Mouse (Mus musculus) small intestine, adult 2 months (tissue): ENCODE results near the gene Psme2. TPM values are rescaled to one million over a fixed set of nuclear protein-coding genes. Genes with fewer than 3 reads are reported as not detected.

Experiments used
- H3K27ac ChIP-seq: fragments of 200-500 bp; 2 replicates; pipeline ENCODE4 v1.5.1; 2012; ENCODE audit warnings: low read depth, low read length, control low read depth, inconsistent platforms; ENCODE audit not compliant: insufficient read depth
- H3K27me3 ChIP-seq: fragments of 200-500 bp; 2 replicates; pipeline ENCODE4 v1.6.1; 2012; ENCODE audit warnings: mild to moderate bottlenecking, moderate library complexity, low read length, inconsistent platforms; ENCODE audit not compliant: control insufficient read depth, insufficient read depth
- H3K36me3 ChIP-seq: fragments of 200-500 bp; 2 replicates; pipeline ENCODE4 v1.6.1; 2012; ENCODE audit warnings: mild to moderate bottlenecking, low read length, control low read depth, inconsistent platforms; ENCODE audit not compliant: control insufficient read depth, insufficient read depth
- H3K4me1 ChIP-seq: fragments of 200-500 bp; 2 replicates; pipeline ENCODE4 v1.6.1; 2012; ENCODE audit warnings: low read length, inconsistent platforms, mixed read lengths; ENCODE audit not compliant: control insufficient read depth, insufficient read depth, insufficient read length
- H3K4me3 ChIP-seq: fragments of 200-500 bp; 2 replicates; pipeline ENCODE4 v1.5.1; 2012; ENCODE audit warnings: low read depth, mild to moderate bottlenecking, control low read depth, inconsistent platforms, low read length, moderate library complexity
- CTCF ChIP-seq: fragments of 200-500 bp; IDR thresholded peaks from 2 replicates; pipeline ENCODE4 v1.5.1; 2012; ENCODE audit warnings: low read depth, mild to moderate bottlenecking, control low read depth, inconsistent platforms, low read length, moderate library complexity, mixed read lengths; ENCODE audit not compliant: insufficient replicate concordance, insufficient read length; ENCODE audit errors: extremely low read depth
- POLR2A ChIP-seq: fragments of 200-500 bp; IDR thresholded peaks from 2 replicates; pipeline ENCODE4 v1.6.1; 2012; ENCODE audit warnings: low read depth, mild to moderate bottlenecking, control low read depth, inconsistent platforms, low read length, moderate library complexity
- WGBS: fragments of 180-500 bp; shearing (Covaris S2); methylation state at CpG from one replicate; pipeline ENCODE4 v1.1.7; 2018; 5-methylcytosine and 5-hydroxymethylcytosine counted together
- polyA plus RNA-seq: library from polyadenylated mRNA; depleted of rRNA; stranded (reverse); fragments of >200 nt; gene quantifications from 2 replicates; pipeline ENCODE4 v1.2.3, GENCODE M21; 2012

Psme2 gene
- polyA plus RNA-seq, 1 experiment, result 142 TPM

GRCm38 (mm10) chr14:55565748-55566147, 25.2 kb downstream of the Psme2 start:
- Histone ChIP-seq H3K4me3 (no peak overlapping the region), H3K27me3 (no peaks in the 10 kb centered on the region), H3K36me3 (peaks cover 69% of the 10 kb centered on the region), H3K27ac (no peak overlapping the region), H3K4me1 (peaks cover 3% of the 10 kb centered on the region; the same call in 1 of the 2 replicates)
- no peak for TF ChIP-seq CTCF
- no peak for TF ChIP-seq POLR2A
- 68% methylated on average over 3 of the region's 3 CpGs for WGBS

DNA sequence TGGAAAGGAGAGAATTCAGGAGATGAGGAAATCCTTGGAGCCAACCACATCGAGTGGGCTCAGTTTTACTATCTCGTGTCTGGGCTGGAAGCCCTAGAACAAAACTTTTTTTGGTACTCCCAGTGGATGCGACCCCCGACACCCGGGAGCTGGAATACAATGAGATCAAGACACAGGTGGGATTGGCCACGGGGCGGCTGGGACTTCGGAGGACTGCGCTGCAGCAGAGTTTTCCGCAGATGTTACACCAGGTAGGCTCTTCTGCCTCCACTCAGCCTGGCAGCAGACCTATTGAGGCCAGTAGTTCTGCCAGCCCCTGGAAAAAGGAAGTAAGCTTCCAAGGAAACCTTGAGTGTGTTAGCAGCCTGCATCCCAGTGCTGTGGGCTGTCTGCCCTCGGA, 27.7 kb downstream of the Psme2 start:
- Histone ChIP-seq H3K27me3 (no peaks in the 10 kb centered on the region), H3K36me3 (peaks cover 54% of the 10 kb centered on the region), H3K4me3 (no peak overlapping the region), H3K27ac (no peak overlapping the region), H3K4me1 (peaks cover 3% of the 10 kb centered on the region; the same call in 1 of the 2 replicates)
- WGBS, result 93% methylated on average over 11 of the region's 11 CpGs
- TF ChIP-seq CTCF (no peak), POLR2A (no peak)

- no peak overlapping the region for H3K4me3 ChIP-seq
- TF ChIP-seq POLR2A, result no peak
- no peak for TF ChIP-seq CTCF
- H3K4me1 ChIP-seq, result peaks cover 6% of the 10 kb centered on the region; the same call in 1 of the 2 replicates
- H3K36me3 ChIP-seq, result peaks cover 43% of the 10 kb centered on the region
- no peaks in the 10 kb centered on the region for H3K27me3 ChIP-seq
- no peak overlapping the region for H3K27ac ChIP-seq
- 91% methylated on average over 10 of the region's 10 CpGs for WGBS
Measured at GRCm38 (mm10) chr14:55561860-55562259, 29.1 kb downstream of the Psme2 start.

DNA sequence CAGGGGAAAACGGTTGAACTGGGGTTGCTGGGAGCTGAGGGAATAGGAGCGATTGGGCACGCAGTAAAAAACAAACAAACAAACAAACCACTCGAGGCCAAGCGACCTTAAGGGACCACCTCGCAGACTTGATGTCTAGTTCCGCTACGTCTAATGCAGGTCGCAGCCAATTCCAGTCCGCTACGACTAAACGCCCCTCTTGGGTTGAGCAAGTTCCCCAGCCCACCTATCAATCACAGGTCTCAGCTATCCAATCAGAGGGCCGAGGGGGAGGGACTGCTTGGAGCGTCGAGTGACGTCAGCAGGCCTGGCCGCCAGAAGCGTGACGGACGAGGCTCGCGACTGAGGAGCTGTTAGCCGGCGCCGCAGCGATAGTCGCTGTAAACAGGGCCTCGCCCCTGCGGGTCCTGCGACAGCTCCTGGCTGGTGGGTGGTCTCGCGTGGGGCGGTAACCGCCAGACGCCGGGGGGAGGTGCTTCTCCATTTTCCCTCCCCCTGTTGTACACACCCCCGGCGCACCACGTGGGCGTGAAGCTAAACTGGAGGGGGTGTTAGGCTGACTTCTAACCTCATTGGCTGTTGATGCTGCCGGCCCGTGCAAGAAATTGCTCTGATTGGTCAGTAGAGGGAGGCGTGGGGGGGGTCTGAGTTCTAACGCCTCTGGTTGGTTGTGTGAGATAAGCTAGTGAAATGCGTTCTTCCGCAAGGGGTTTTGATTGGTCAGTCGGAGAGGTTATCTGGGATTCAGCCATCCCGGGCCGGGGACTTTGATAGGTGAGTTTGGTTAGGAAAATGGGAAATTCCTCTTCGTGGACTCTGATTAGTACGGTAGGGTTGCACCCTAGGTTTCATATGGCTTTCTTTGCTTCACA, 30.5 kb downstream of the Psme2 start, which contains the start of gene A730061H03Rik:
A730061H03Rik (minus strand) TSS at position 205 of the 872 bp plus-strand sequence.
- no peak for TF ChIP-seq CTCF
- TF ChIP-seq POLR2A, result no peak; the same call in 1 of the 2 replicates
- Histone ChIP-seq H3K4me3 (peak within 1 kb of the TSS; percentile 78), H3K27me3 (no peaks in the 10 kb centered on the region), H3K27ac (peak within 1 kb of the TSS; percentile 99), H3K36me3 (peaks cover 29% of the 10 kb centered on the region), H3K4me1 (peaks cover 6% of the 10 kb centered on the region; the same call in 1 of the 2 replicates)
- WGBS, result under 1% methylated on average over 51 of the region's 51 CpGs

GRCm38 (mm10) chr14:55559799-55560201, 31.1 kb downstream of the Psme2 start, which contains the start of gene Dcaf11:
TSS of gene Dcaf11 (plus strand) at chr14:55560006.
- Histone ChIP-seq H3K27me3 (no peaks in the 10 kb centered on the region), H3K36me3 (peaks cover 23% of the 10 kb centered on the region), H3K4me3 (peak within 1 kb of the TSS; percentile 78), H3K4me1 (peaks cover 6% of the 10 kb centered on the region; the same call in 1 of the 2 replicates), H3K27ac (peak within 1 kb of the TSS; percentile 99)
- WGBS, result under 1% methylated on average over 27 of the region's 27 CpGs
- TF ChIP-seq POLR2A, result peak; percentile 83
- no peak for TF ChIP-seq CTCF

DNA sequence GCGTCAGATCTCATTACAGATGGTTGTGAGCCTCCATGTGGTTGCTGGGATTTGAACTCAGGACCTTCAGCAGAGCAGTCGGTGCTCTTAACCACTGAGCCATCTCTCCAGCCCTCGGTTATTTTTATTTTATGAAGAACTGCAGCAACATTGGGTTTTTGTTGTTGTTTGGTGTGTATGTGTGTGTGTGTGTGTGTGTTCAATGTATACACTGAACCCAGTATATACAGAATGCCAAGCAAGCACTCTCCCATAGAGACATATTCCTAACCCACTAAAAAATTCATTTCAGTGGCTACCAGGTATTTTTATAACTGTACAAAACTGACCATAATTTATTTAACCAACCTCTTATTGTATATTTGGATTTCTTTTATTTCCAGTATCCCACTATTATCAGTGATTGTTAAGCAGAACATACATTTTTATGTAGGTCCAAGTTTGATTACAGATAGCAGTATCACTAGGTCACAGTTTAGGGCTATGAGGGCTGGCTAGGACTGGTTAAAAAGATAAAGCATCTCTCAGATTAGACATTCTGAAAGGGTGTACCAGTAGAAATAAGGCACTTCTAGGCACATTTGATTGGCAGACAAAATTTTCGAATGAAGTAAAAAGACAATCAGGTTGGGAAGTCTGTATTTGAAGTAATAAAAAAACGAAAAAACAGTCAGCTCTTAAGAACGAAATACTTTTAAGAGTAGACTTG, 32.0 kb downstream of the Psme2 start:
- TF ChIP-seq CTCF, result no peak
- no peak for TF ChIP-seq POLR2A
- Histone ChIP-seq H3K27me3 (no peaks in the 10 kb centered on the region), H3K4me3 (no peak overlapping the region), H3K36me3 (peaks cover 15% of the 10 kb centered on the region), H3K4me1 (peaks cover 9% of the 10 kb centered on the region; the same call in 1 of the 2 replicates), H3K27ac (no peak overlapping the region)
- WGBS, result 45% methylated on average over 6 of the region's 6 CpGs
